Mouse (Mus musculus): ENCODE measurements around the gene Mpp6. TPM values are rescaled to one million over a fixed set of nuclear protein-coding genes. Genes with fewer than 3 reads are reported as not detected.
A peak's percentile ranks its signal among the peaks of the same experiment; 100 is the strongest.

Gene Mpp6
- polyA plus RNA-seq, 1 experiment from 2014 or later: 80.8 TPM

- WGBS: 91% methylated on average over 5 of the region's 5 CpGs
These were observed 83.8 kb downstream of the Mpp6 start for GRCm38 (mm10) chr6:50193851-50194250.

GRCm38 (mm10) chr6:50204356-50204755 lies 94.3 kb downstream of the Mpp6 start:
- ATAC-seq (ENCODE audit: low read depth) (no peak), DNase-seq (ENCODE audit: low spot score) (no peak)
- H3K4me1 ChIP-seq (ENCODE audit: control insufficient read depth, insufficient read depth, low read length): no peaks in the 10 kb centered on the region; the same call in 1 of the 2 replicates
- no peak overlapping the region for H3K27ac ChIP-seq (replicated peaks; ENCODE audit: low read depth, low read length)
- no peak overlapping the region for H3K4me2 ChIP-seq (ENCODE audit: low read depth, low read length)
- H3K36me3 ChIP-seq (ENCODE audit: control insufficient read depth, insufficient read depth, low read length): no peaks in the 10 kb centered on the region
- no peak overlapping the region for H3K4me3 ChIP-seq (ENCODE audit: low read depth, low read length)
- no peak overlapping the region for H3K9ac ChIP-seq (ENCODE audit: low read depth, low read length)
- H3K27me3 ChIP-seq (replicated peaks; ENCODE audit: control insufficient read depth, insufficient read depth, low read length): no peaks in the 10 kb centered on the region
- 90% methylated on average over 4 of the region's 4 CpGs for WGBS
- H3K9me3 ChIP-seq (ENCODE audit: control insufficient read depth, low read length): no peaks in the 10 kb centered on the region

More at GRCm38 (mm10) chr6:50193851-50194250, 83.8 kb downstream of the Mpp6 start:
- Histone ChIP-seq H3K4me2 (ENCODE audit: low read depth, low read length) (no peak overlapping the region), H3K4me3 (ENCODE audit: low read depth, low read length) (no peak overlapping the region), H3K27ac (replicated peaks; ENCODE audit: low read depth, low read length) (no peak overlapping the region), H3K4me1 (ENCODE audit: control insufficient read depth, insufficient read depth, low read length) (no peaks in the 10 kb centered on the region), H3K36me3 (ENCODE audit: control insufficient read depth, insufficient read depth, low read length) (peaks cover 30% of the 10 kb centered on the region), H3K9ac (ENCODE audit: low read depth, low read length) (no peak overlapping the region), H3K27me3 (replicated peaks; ENCODE audit: control insufficient read depth, insufficient read depth, low read length) (no peaks in the 10 kb centered on the region), H3K9me3 (ENCODE audit: control insufficient read depth, low read length) (no peaks in the 10 kb centered on the region)
- DNase-seq (ENCODE audit: low spot score) (no peak), ATAC-seq (ENCODE audit: low read depth) (no peak)

DNA sequence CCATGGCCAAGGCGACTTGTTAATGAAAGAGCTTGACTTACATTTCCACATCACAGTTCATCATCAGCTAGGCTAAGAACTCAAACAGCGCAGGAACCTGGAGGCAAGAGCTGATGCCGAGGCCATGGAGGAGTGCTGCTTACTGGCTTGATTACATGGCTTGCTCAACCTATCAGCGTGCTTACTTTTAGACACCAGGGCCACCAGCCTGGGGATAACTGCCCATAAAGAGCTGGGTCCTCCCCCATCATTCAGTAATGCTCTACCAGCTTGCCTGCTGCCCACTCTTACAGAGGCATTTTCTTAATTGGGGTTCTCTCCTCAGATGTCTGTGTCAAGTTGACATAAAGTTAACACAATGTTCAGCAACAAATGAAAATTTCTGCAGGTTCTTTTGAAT lies 95.1 kb downstream of the Mpp6 start:
- Histone ChIP-seq H3K27ac (replicated peaks; ENCODE audit: low read depth, low read length) (no peak overlapping the region), H3K9me3 (ENCODE audit: control insufficient read depth, low read length) (no peaks in the 10 kb centered on the region), H3K4me1 (ENCODE audit: control insufficient read depth, insufficient read depth, low read length) (no peaks in the 10 kb centered on the region; the same call in 1 of the 2 replicates), H3K4me2 (ENCODE audit: low read depth, low read length) (no peak overlapping the region), H3K27me3 (replicated peaks; ENCODE audit: control insufficient read depth, insufficient read depth, low read length) (no peaks in the 10 kb centered on the region), H3K4me3 (ENCODE audit: low read depth, low read length) (no peak overlapping the region), H3K36me3 (ENCODE audit: control insufficient read depth, insufficient read depth, low read length) (no peaks in the 10 kb centered on the region), H3K9ac (ENCODE audit: low read depth, low read length) (no peak overlapping the region)
- WGBS: 87% methylated on average over 4 of the region's 4 CpGs
- no peak for DNase-seq (ENCODE audit: low spot score)
- no peak for ATAC-seq (ENCODE audit: low read depth)

DNA sequence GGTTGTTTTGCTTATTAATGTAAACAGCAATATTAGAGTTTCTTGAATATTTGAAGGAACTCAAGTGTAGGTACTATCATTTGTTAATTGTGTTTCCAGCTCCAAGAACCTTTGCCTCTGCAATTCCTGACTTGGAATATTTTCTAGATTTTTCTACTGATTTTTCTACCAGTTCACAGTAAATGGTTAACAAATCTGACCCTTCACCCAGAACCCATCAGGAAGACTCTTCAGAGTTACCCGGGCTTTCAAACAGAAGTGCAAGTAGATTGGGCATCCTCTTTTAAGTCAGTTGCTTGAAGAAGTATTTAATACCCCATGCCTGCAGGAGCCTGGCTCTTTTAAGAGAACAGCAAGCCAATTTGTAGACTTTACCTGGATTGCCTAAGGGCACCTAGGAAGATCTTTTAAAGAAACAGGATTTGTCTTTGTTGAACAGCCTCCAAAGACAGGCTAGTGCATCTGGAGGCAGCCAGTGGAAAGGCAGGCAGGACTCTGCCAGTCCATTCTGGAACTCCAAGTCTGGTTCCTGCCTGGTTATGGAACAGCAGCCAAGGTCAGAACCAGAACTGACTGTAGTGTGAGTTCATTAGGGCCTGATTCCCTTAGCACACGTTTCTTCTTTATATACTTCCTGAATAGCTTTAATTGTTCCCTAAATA lies 104.8 kb downstream of the Mpp6 start:
- H3K27me3 ChIP-seq (replicated peaks; ENCODE audit: control insufficient read depth, insufficient read depth, low read length): no peaks in the 10 kb centered on the region
- H3K9ac ChIP-seq (ENCODE audit: low read depth, low read length): no peak overlapping the region
- H3K4me3 ChIP-seq (ENCODE audit: low read depth, low read length): no peak overlapping the region
- H3K27ac ChIP-seq (replicated peaks; ENCODE audit: low read depth, low read length): no peak overlapping the region
- DNase-seq (ENCODE audit: low spot score): no peak
- H3K9me3 ChIP-seq (ENCODE audit: control insufficient read depth, low read length): no peaks in the 10 kb centered on the region
- H3K4me2 ChIP-seq (ENCODE audit: low read depth, low read length): no peak overlapping the region
- no peaks in the 10 kb centered on the region for H3K36me3 ChIP-seq (ENCODE audit: control insufficient read depth, insufficient read depth, low read length)
- ATAC-seq (ENCODE audit: low read depth): no peak
- H3K4me1 ChIP-seq (ENCODE audit: control insufficient read depth, insufficient read depth, low read length): no peaks in the 10 kb centered on the region
- 51% methylated on average over 2 of the region's 2 CpGs for WGBS

- H3K27me3 ChIP-seq (replicated peaks; ENCODE audit: control insufficient read depth, insufficient read depth, low read length): no peaks in the 10 kb centered on the region
- H3K36me3 ChIP-seq (ENCODE audit: control insufficient read depth, insufficient read depth, low read length): no peaks in the 10 kb centered on the region
- DNase-seq (ENCODE audit: low spot score): no peak
- no peak overlapping the region for H3K27ac ChIP-seq (replicated peaks; ENCODE audit: low read depth, low read length)
- WGBS: 78% methylated on average over 2 of the region's 2 CpGs
- no peaks in the 10 kb centered on the region for H3K4me1 ChIP-seq (ENCODE audit: control insufficient read depth, insufficient read depth, low read length)
- H3K9ac ChIP-seq (ENCODE audit: low read depth, low read length): no peak overlapping the region
- H3K4me3 ChIP-seq (ENCODE audit: low read depth, low read length): no peak overlapping the region
- ATAC-seq (ENCODE audit: low read depth): no peak
- no peak overlapping the region for H3K4me2 ChIP-seq (ENCODE audit: low read depth, low read length)
- no peaks in the 10 kb centered on the region for H3K9me3 ChIP-seq (ENCODE audit: control insufficient read depth, low read length)
These were observed 105.3 kb downstream of the Mpp6 start for GRCm38 (mm10) chr6:50215373-50215745.

DNA sequence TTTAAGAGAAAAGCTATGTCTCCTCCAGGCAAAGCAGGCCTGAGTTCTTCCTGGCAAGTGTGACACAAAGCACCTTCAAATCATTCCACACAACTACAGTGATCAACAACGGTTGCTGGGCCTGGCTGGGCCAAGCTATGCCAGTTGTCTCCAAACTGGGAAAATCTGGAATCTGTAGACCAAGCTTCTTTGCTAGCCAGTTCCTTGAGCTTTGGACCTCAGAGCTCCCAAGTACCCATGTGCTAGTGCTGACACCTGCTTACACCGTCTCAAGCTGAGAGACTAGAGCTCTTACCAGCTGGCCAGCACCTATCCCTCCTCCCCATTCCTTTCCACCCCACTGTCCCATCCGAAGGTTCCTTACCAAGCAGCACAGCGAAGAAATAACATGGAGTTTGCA lies 105.9 kb downstream of the Mpp6 start:
- ATAC-seq (ENCODE audit: low read depth): no peak
- Histone ChIP-seq H3K4me2 (ENCODE audit: low read depth, low read length) (no peak overlapping the region), H3K9ac (ENCODE audit: low read depth, low read length) (no peak overlapping the region), H3K36me3 (ENCODE audit: control insufficient read depth, insufficient read depth, low read length) (no peaks in the 10 kb centered on the region), H3K4me3 (ENCODE audit: low read depth, low read length) (no peak overlapping the region), H3K9me3 (ENCODE audit: control insufficient read depth, low read length) (no peaks in the 10 kb centered on the region), H3K27ac (replicated peaks; ENCODE audit: low read depth, low read length) (no peak overlapping the region), H3K27me3 (replicated peaks; ENCODE audit: control insufficient read depth, insufficient read depth, low read length) (no peaks in the 10 kb centered on the region), H3K4me1 (ENCODE audit: control insufficient read depth, insufficient read depth, low read length) (no peaks in the 10 kb centered on the region)
- 88% methylated on average over 4 of the region's 4 CpGs for WGBS
- DNase-seq (ENCODE audit: low spot score): no peak

- DNase-seq (ENCODE audit: low spot score) (peak; percentile 59), ATAC-seq (ENCODE audit: low read depth) (peak; percentile 76)
- Histone ChIP-seq H3K4me2 (ENCODE audit: low read depth, low read length) (no peak overlapping the region), H3K36me3 (ENCODE audit: control insufficient read depth, insufficient read depth, low read length) (no peaks in the 10 kb centered on the region), H3K9me3 (ENCODE audit: control insufficient read depth, low read length) (no peaks in the 10 kb centered on the region), H3K4me1 (ENCODE audit: control insufficient read depth, insufficient read depth, low read length) (no peaks in the 10 kb centered on the region), H3K9ac (ENCODE audit: low read depth, low read length) (no peak overlapping the region), H3K27ac (replicated peaks; ENCODE audit: low read depth, low read length) (no peak overlapping the region), H3K27me3 (replicated peaks; ENCODE audit: control insufficient read depth, insufficient read depth, low read length) (no peaks in the 10 kb centered on the region), H3K4me3 (ENCODE audit: low read depth, low read length) (no peak overlapping the region)
- 58% methylated on average over 3 of the region's 3 CpGs for WGBS
These were observed 108.6 kb downstream of the Mpp6 start for GRCm38 (mm10) chr6:50218628-50219027.

DNA sequence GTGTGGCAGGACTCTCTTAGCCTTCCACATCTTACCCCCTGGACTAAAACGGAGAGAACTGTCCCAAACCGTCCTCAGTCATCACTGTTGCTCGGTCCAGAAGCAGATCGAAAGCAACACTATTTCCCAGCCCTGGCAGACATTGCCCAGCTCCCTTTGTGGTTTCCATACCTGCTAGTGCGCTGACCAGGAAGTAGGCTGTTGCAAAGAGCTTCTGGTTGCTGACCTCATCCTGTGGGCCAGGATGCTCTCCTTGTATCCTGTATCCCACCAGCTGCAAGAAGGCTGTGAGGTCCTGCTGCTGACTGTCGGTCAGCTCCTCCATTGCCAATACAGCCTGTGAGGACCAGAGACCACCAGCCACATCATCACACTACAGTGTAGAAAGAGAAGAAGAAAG lies 109.0 kb downstream of the Mpp6 start:
- no peaks in the 10 kb centered on the region for H3K36me3 ChIP-seq (ENCODE audit: control insufficient read depth, insufficient read depth, low read length)
- no peaks in the 10 kb centered on the region for H3K4me1 ChIP-seq (ENCODE audit: control insufficient read depth, insufficient read depth, low read length)
- H3K9ac ChIP-seq (ENCODE audit: low read depth, low read length): no peak overlapping the region
- H3K27me3 ChIP-seq (replicated peaks; ENCODE audit: control insufficient read depth, insufficient read depth, low read length): no peaks in the 10 kb centered on the region
- ATAC-seq (ENCODE audit: low read depth): no peak
- no peaks in the 10 kb centered on the region for H3K9me3 ChIP-seq (ENCODE audit: control insufficient read depth, low read length)
- no peak for DNase-seq (ENCODE audit: low spot score)
- no peak overlapping the region for H3K27ac ChIP-seq (replicated peaks; ENCODE audit: low read depth, low read length)
- WGBS: 85% methylated on average over 6 of the region's 6 CpGs
- H3K4me3 ChIP-seq (ENCODE audit: low read depth, low read length): no peak overlapping the region
- H3K4me2 ChIP-seq (ENCODE audit: low read depth, low read length): no peak overlapping the region

- WGBS: 58% methylated on average over 6 of the region's 6 CpGs
- H3K4me3 ChIP-seq (ENCODE audit: low read depth, low read length): no peak overlapping the region
- no peaks in the 10 kb centered on the region for H3K4me1 ChIP-seq (ENCODE audit: control insufficient read depth, insufficient read depth, low read length)
- no peak overlapping the region for H3K4me2 ChIP-seq (ENCODE audit: low read depth, low read length)
- no peaks in the 10 kb centered on the region for H3K27me3 ChIP-seq (replicated peaks; ENCODE audit: control insufficient read depth, insufficient read depth, low read length)
- no peaks in the 10 kb centered on the region for H3K36me3 ChIP-seq (ENCODE audit: control insufficient read depth, insufficient read depth, low read length)
- H3K27ac ChIP-seq (replicated peaks; ENCODE audit: low read depth, low read length): no peak overlapping the region
- DNase-seq (ENCODE audit: low spot score): no peak
- ATAC-seq (ENCODE audit: low read depth): no peak
- H3K9ac ChIP-seq (ENCODE audit: low read depth, low read length): no peak overlapping the region
- H3K9me3 ChIP-seq (ENCODE audit: control insufficient read depth, low read length): no peaks in the 10 kb centered on the region
These were observed 110.8 kb downstream of the Mpp6 start for GRCm38 (mm10) chr6:50220863-50221262.
